Mouse (Mus musculus): ENCODE data around the gene Gm11115. TPM values are rescaled to one million over a fixed set of nuclear protein-coding genes. Genes with fewer than 3 reads are reported as not detected.

The Gm11115 gene
- total RNA-seq (2015) (not detected in 2 replicates), total RNA-seq (2017) (not detected in 2 replicates)

DNA sequence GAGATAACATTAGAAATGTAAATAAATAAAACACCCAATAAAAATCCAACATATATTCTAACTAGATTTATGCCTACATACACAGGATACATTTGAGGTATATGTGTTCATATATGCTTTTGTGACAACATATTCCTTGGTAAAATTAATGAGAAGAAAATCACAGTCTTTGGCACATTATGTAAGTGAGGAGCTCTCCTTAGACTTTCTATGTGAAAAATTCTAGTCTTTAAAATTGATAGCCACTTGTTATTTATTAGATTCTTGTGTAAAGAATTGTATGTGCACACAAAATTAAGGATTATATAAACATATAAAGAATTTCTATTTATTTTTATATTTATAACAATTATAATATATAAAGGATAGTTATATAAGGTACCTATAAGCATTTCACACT is at the start of gene Gm11115:
Gm11115 (minus strand) TSS at position 101 of the 400 bp plus-strand sequence.
- no peak for ATAC-seq (ENCODE audit: poor library complexity, severe bottlenecking)

DNA sequence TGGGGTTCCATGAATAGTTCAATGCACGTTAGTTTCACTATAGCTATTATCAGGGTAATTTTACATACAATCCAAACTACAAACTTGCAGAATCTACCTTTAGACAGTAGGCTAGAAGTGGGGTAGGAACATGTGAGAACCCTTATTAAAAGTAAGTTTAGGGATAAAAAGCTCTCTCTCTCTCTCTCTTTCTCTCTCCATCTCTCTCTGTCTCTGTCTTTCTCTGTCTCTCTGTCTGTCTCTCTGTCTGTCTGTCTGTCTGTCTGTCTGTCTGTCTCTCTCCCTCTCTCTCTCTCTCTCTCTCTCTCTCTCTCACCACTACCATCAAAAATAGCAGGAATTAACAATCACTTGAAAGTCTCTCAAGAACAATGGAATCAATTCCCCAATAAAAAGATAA is 42.5 kb downstream of the Gm11115 start, which contains the start of gene Gm11116:
Gm11116 (minus strand) TSS at position 101 of the 400 bp plus-strand sequence.
- ATAC-seq (ENCODE audit: poor library complexity, severe bottlenecking), result no peak

Other genes with a start within 250 kb of the Gm11115 start
- gene Csn3, start 228.5 kb downstream of the Gm11115 start, total RNA-seq (2015), result not detected in 2 replicates
- gene Csn3, start 228.5 kb downstream of the Gm11115 start, total RNA-seq (2017), result not detected in 2 replicates
- not detected in 2 replicates for gene 2310003L06Rik, start 184.6 kb downstream of the Gm11115 start, total RNA-seq (2015)
- gene 2310003L06Rik, start 184.6 kb downstream of the Gm11115 start, total RNA-seq (2017), result not detected in 2 replicates
- not detected in 2 replicates for gene Gm28434, start 184.6 kb downstream of the Gm11115 start, total RNA-seq (2015)
- not detected in 2 replicates for gene Gm28434, start 184.6 kb downstream of the Gm11115 start, total RNA-seq (2017)
- gene Cabs1, start 174.7 kb downstream of the Gm11115 start, total RNA-seq (2015), result not detected in 2 replicates
- gene Cabs1, start 174.7 kb downstream of the Gm11115 start, total RNA-seq (2017), result not detected in 2 replicates
- not detected in 2 replicates for gene Smr3a, start 151.6 kb downstream of the Gm11115 start, total RNA-seq (2015)
- not detected in 2 replicates for gene Smr3a, start 151.6 kb downstream of the Gm11115 start, total RNA-seq (2017)
- gene Smr2, start 67.5 kb downstream of the Gm11115 start, total RNA-seq (2015), result not detected in 2 replicates
- not detected in 2 replicates for gene Smr2, start 67.5 kb downstream of the Gm11115 start, total RNA-seq (2017)
- not detected in 2 replicates for gene Gm11116, start 42.6 kb downstream of the Gm11115 start, total RNA-seq (2015)
- not detected in 2 replicates for gene Gm11116, start 42.6 kb downstream of the Gm11115 start, total RNA-seq (2017)
- gene Gm7714, start 114.8 kb upstream of the Gm11115 start, total RNA-seq (2015), result not detected in 2 replicates
- gene Gm7714, start 114.8 kb upstream of the Gm11115 start, total RNA-seq (2017), result not detected in 2 replicates
- not detected in 2 replicates for gene Prol1, start 163.2 kb upstream of the Gm11115 start, total RNA-seq (2015)
- gene Prol1, start 163.2 kb upstream of the Gm11115 start, total RNA-seq (2017), result not detected in 2 replicates
- gene Amtn, start 222.0 kb upstream of the Gm11115 start, total RNA-seq (2015), result not detected in 2 replicates
- gene Amtn, start 222.0 kb upstream of the Gm11115 start, total RNA-seq (2017), result not detected in 2 replicates

Measured in megakaryocyte, adult 5-6 weeks (primary cell).